Mouse (Mus musculus) CD4-positive naive resting alpha-beta T cell, adult 57 days (primary cell): Measurements from ENCODE around the gene 1700092M07Rik. TPM values are rescaled to one million over a fixed set of nuclear protein-coding genes. Genes with fewer than 3 reads are reported as not detected.

Experiments used
- total RNA-seq: library from RNA; stranded (reverse); gene quantifications from one replicate; pipeline ENCODE4 v1.2.4, GENCODE M21; 2023

1700092M07Rik gene
- total RNA-seq = 7.7 TPM

DNA sequence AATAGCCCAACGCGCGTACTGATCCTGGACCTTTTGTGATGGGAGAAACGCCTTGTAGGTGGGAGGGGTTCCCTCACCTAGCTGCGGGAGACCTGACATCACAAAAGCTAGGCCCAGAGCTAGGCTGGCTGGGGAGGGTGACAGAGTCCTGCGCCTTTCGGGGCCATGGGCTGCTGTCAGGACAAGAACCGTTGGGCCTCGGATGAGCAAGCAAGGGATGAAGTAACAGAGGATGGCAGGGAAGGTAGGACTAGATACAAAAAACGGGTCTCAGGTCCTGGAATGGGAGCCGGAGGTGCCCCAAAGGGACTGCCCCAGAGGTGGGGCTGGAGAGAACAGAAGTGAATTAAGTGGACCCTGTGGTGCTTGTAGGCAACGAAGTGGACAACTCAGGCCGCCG, at the start of gene 1700092M07Rik:
Gene 1700092M07Rik, plus strand, starts transcription at position 116 of the 400 bp plus-strand sequence.

GRCm38 (mm10) chr19:8722907-8723573, 17.5 kb upstream of the 1700092M07Rik start, which contains the start of gene Slc3a2:
Slc3a2 (minus strand) TSS chr19:8723369.

DNA sequence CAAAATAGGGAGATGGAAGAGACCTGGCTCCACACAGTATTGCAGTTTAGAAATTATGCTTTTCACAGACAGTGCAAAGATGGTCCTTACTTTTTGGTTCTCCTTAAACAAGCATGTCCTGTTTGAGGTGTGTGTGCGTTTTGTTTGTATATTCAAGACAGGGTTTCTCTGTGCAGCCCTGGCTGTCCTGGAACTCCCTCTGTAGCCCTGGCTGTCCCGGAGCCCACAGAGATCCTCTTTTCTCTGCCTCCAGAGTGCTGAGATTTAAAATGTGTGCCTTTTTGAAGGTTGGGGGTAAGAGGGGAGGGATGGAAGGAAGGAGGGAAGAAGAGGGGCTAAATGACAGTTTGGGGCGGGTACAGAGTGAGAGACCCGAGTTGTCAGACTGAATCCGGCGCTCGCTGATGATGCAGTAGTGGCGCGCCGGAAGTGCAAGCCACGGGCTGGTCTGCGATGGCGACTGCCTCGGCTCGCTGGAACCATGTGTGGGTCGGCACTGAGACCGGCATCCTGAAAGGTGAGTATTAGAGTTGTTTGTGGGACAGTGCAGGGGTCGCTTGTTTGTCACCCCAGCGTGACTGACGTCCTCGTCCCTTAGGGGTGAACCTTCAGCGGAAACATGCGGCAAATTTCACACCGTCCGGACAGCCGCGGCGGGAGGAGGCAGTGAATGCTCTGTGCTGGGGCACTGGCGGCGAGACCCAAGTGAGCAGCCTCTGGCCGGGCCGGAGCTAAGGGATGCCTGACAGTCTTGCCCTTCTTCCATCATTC, 4.9 kb upstream of the 1700092M07Rik start, which contains the start of gene Wdr74:
Gene Wdr74, plus strand, starts transcription at position 439 of the 771 bp plus-strand sequence.

GRCm38 (mm10) chr19:8741243-8741869, 838 bp downstream of the 1700092M07Rik start, which contains the start of gene Stx5a:
Stx5a (plus strand) TSS chr19:8741413.

GRCm38 (mm10) chr19:8756635-8757387, 16.3 kb downstream of the 1700092M07Rik start, which contains the start of gene Nxf1:
Nxf1 (plus strand) TSS chr19:8757073.

DNA sequence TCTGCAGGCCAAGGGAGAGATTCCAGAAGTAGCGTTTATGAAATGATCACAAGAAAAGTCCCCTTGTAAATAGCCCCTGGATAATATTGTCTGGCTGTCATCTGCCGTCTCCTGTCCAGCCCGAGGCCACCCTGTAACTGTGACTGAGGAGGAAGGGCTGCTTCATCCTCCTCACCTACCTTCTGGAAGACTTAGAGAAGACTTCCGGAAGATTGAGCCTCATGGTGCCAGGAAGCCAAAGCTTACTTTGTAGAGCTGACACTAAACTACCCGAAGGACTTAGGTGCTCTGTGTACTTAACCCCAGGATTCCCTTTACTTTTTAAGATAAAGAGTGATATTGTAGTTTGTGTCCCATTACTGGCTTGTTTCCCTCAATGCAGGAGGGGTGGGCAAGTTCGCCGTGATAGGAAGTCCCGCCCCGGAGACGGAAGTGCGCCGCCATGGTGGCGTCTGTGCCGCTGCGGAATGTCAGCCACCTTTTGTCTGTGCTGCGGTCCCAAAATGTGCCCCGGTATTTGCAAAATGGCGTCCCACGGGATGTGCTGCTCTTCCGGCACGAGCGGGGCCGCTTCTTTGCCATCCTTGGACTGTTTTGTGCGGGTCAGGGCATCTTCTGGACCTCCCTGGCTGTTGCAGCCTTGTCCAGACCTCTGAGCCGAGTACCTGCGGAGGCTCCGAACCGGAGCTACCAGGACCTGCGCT, 30.2 kb downstream of the 1700092M07Rik start, which contains the start of gene Tmem223:
Gene Tmem223, plus strand, starts transcription at position 430 of the 704 bp plus-strand sequence.

GRCm38 (mm10) chr19:8774086-8774835, 33.7 kb downstream of the 1700092M07Rik start, which contains the start of gene Tmem179b:
Tmem179b (minus strand) TSS chr19:8774467.

DNA sequence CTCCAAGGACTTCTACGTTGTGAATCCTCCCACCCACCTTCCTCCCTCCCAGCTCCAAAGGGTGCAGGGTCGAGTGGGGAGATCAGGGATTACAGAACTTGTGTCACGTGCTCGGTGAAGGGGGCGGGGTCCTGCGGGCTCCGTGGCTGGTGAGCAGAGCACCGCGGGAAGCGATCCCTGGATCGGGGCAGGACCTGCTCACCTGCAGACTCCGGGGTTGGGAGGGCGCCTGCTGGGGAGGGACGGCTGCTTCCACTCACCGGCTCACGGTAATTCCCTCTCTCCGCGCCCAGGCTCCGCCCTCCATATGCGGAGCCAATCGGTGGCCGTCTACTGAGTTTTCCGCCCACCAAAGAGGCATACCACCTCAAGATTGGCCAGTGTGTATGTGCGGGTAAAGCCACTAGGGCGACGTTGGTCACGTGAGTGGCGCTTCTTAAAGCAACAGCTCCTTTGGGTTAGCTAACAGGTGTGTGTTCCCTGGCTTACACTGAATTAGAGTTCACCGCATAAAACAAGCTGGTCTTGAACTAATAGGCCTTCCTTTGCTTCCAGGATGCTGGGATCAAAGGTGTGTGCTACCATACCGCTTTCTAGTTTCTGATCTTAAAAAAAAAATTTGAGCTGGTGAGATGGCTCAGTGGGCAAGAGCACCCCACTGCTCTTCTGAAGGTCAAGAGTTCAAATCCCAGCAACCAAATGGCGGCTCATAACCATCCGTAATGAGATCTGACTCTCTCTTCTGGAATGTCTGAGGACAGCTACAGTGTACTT, 45.7 kb downstream of the 1700092M07Rik start, which contains the start of gene Taf6l:
Gene Taf6l, minus strand, starts transcription at position 410 of the 774 bp plus-strand sequence.

Other genes starting within 250 kb of the 1700092M07Rik start
- not detected for gene Slc22a8, start 149.5 kb upstream of the 1700092M07Rik start, total RNA-seq
- not detected for gene Slc22a6, start 122.7 kb upstream of the 1700092M07Rik start, total RNA-seq
- gene Chrm1, start 76.9 kb upstream of the 1700092M07Rik start, total RNA-seq = not detected
- 174 TPM for gene Slc3a2, start 17.3 kb upstream of the 1700092M07Rik start, total RNA-seq
- 92.0 TPM for gene Wdr74, start 4.9 kb upstream of the 1700092M07Rik start, total RNA-seq
- gene Stx5a, start 695 bp downstream of the 1700092M07Rik start, total RNA-seq = 251 TPM
- gene Nxf1, start 16.4 kb downstream of the 1700092M07Rik start, total RNA-seq = 533 TPM
- 39.0 TPM for gene Tmem223, start 30.3 kb downstream of the 1700092M07Rik start, total RNA-seq
- 68.8 TPM for gene Tmem179b, start 33.7 kb downstream of the 1700092M07Rik start, total RNA-seq
- gene Taf6l, start 45.7 kb downstream of the 1700092M07Rik start, total RNA-seq = 10.7 TPM
- 62.8 TPM for gene Polr2g, start 57.9 kb downstream of the 1700092M07Rik start, total RNA-seq
- 0.77 TPM for gene Zbtb3, start 61.8 kb downstream of the 1700092M07Rik start, total RNA-seq
- gene Ttc9c, start 78.6 kb downstream of the 1700092M07Rik start, total RNA-seq = 25.7 TPM
- 104 TPM for gene Hnrnpul2, start 79.3 kb downstream of the 1700092M07Rik start, total RNA-seq
- gene AC129217.1, start 89.1 kb downstream of the 1700092M07Rik start, total RNA-seq = 8.5 TPM
- 39.8 TPM for gene Bscl2, start 96.7 kb downstream of the 1700092M07Rik start, total RNA-seq
- not detected for gene Gng3, start 98.5 kb downstream of the 1700092M07Rik start, total RNA-seq
- gene Lrrn4cl, start 110.0 kb downstream of the 1700092M07Rik start, total RNA-seq = 1.0 TPM
- 118 TPM for gene Ubxn1, start 130.8 kb downstream of the 1700092M07Rik start, total RNA-seq
- gene Uqcc3, start 140.2 kb downstream of the 1700092M07Rik start, total RNA-seq = 36.8 TPM
- 15.5 TPM for gene Lbhd1, start 143.0 kb downstream of the 1700092M07Rik start, total RNA-seq
- gene Gm49403, start 143.2 kb downstream of the 1700092M07Rik start, total RNA-seq = not detected
- 28.3 TPM for gene 1810009A15Rik, start 148.1 kb downstream of the 1700092M07Rik start, total RNA-seq
- gene Gm49416, start 148.2 kb downstream of the 1700092M07Rik start, total RNA-seq = not detected
- 21.0 TPM for gene Ints5, start 152.3 kb downstream of the 1700092M07Rik start, total RNA-seq
- gene Ganab, start 157.4 kb downstream of the 1700092M07Rik start, total RNA-seq = 133 TPM
- gene B3gat3, start 179.7 kb downstream of the 1700092M07Rik start, total RNA-seq = 47.9 TPM
- 4.2 TPM for gene Rom1, start 188.6 kb downstream of the 1700092M07Rik start, total RNA-seq
- gene Eml3, start 188.8 kb downstream of the 1700092M07Rik start, total RNA-seq = 81.1 TPM
- 190 TPM for gene Mta2, start 201.2 kb downstream of the 1700092M07Rik start, total RNA-seq
- 37.9 TPM for gene Tut1, start 213.1 kb downstream of the 1700092M07Rik start, total RNA-seq
- 593 TPM for gene Eef1g, start 226.3 kb downstream of the 1700092M07Rik start, total RNA-seq
- 73.0 TPM for gene Ahnak, start 248.6 kb downstream of the 1700092M07Rik start, total RNA-seq